Comparison of ENCODE assay signal across 8 mouse cellular contexts in the genomic region with DNA sequence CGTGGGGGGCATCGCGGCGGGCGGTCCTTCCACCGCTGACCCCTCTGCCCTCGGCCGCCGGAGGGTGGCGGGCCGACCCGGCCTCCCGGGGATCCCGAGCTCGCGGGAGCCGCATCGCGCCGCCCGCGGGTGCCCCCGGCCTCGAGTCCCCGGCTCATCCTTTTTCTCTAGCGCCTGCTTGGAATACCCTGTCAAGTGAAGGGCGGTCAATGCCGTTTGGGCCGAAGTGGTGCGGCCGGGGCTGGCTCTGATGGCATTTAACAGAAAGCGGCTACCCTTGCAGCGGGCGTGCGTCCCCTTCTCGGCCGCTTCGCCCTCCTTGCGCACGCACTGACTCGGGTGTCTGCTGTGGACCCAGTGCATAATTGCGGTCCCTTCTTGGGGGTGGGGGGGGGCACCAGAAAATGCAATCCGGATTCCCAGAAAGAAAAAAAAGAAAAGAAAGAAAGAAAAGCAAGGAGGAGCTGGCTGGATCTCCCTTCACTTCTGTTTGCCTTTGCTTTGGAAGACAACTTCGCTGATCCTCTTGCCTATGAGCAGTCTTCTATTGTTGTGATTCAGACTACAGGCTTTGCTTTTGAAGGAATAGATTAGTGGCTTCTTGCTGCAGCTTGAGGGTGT. TPM values are rescaled to one million over a fixed set of nuclear protein-coding genes. Genes with fewer than 3 reads are reported as not detected.
DNase-seq lines count a peak whose midpoint lies in the region; ATAC-seq lines count a peak whose summit lies in the region.

No protein-coding gene starts in this region.

- WGBS in embryonic facial prominence, embryonic 11.5 days, result 0% methylated on average over 44 of the region's 44 CpGs
- under 1% methylated on average over 44 of the region's 44 CpGs for WGBS in limb, embryonic 10.5 days
- WGBS in midbrain, embryonic 16.5 days, result under 1% methylated on average over 32 of the region's 44 CpGs

- no peak for ATAC-seq in embryonic facial prominence, embryonic 11.5 days (replicated peaks; ENCODE audit: insufficient number of reproducible peaks, low FRiP score, low TSS enrichment, low read depth)
- no peak for ATAC-seq in midbrain, embryonic 16.5 days

- H3K27ac ChIP-seq in embryonic facial prominence, embryonic 11.5 days (replicated peaks; ENCODE audit: low read depth, low read length), result peak overlapping the region; percentile 93
- peak overlapping the region; percentile 95 for H3K27ac ChIP-seq in limb, embryonic 10.5 days
- H3K27ac ChIP-seq in midbrain, embryonic 16.5 days (ENCODE audit: low read length), result peak overlapping the region; percentile 98

- peak overlapping the region; percentile 93 for H3K4me3 ChIP-seq in embryonic facial prominence, embryonic 11.5 days (ENCODE audit: low read depth, low read length)
- H3K4me3 ChIP-seq in limb, embryonic 10.5 days, result peak overlapping the region; percentile 93
- H3K4me3 ChIP-seq in midbrain, embryonic 16.5 days (ENCODE audit: low read depth, low read length), result peak overlapping the region; percentile 86

- no peaks in the 10 kb centered on the region for H3K27me3 ChIP-seq in embryonic facial prominence, embryonic 11.5 days (ENCODE audit: control insufficient read depth, insufficient read depth, low read length)
- no peaks in the 10 kb centered on the region for H3K27me3 ChIP-seq in limb, embryonic 10.5 days (ENCODE audit: low read depth, poor library complexity, severe bottlenecking)
- H3K27me3 ChIP-seq in midbrain, embryonic 16.5 days (ENCODE audit: control insufficient read depth, insufficient read depth, low read depth, low read length), result no peaks in the 10 kb centered on the region

- intact Hi-C loops in heart, postnatal 25 days (cut with DNase I), result loop anchor here (10.0 kb wide), 1 partner anchor 565 kb away; a partner anchor contains a TSS

- peak overlapping the region; percentile 56 for H3K4me2 ChIP-seq in embryonic facial prominence, embryonic 11.5 days (ENCODE audit: low read depth, low read length)
- H3K4me2 ChIP-seq in midbrain, embryonic 16.5 days (ENCODE audit: low read length), result peak overlapping the region; percentile 88

- H3K9ac ChIP-seq in embryonic facial prominence, embryonic 11.5 days (replicated peaks; ENCODE audit: low read length), result peak overlapping the region; percentile 95
- peak overlapping the region; percentile 95 for H3K9ac ChIP-seq in midbrain, embryonic 16.5 days (ENCODE audit: low read depth, low read length)

- no peaks in the 10 kb centered on the region for H3K9me3 ChIP-seq in embryonic facial prominence, embryonic 11.5 days (replicated peaks; ENCODE audit: control insufficient read depth, low read length)
- no peaks in the 10 kb centered on the region for H3K9me3 ChIP-seq in limb, embryonic 10.5 days (replicated peaks)
- H3K9me3 ChIP-seq in midbrain, embryonic 16.5 days (replicated peaks; ENCODE audit: control insufficient read depth, low read length, poor library complexity, severe bottlenecking), result no peaks in the 10 kb centered on the region

- peak; percentile 28 for DNase-seq in kidney, adult 11 months
- no peak for DNase-seq in kidney, adult 9 months
- peak; percentile 54 for DNase-seq in adipocyte (ENCODE audit: low spot score)
- peak; percentile 52 for DNase-seq in embryonic facial prominence, embryonic 11.5 days (ENCODE audit: low spot score)
- DNase-seq in heart, postnatal 25 days (ENCODE audit: low spot score), result peak; percentile 26
- peak; percentile 80 for DNase-seq in limb, embryonic 10.5 days (ENCODE audit: low spot score)
- DNase-seq in thymus, postnatal 0 days (ENCODE audit: low spot score), result peak; percentile 11

- H3K4me1 ChIP-seq in embryonic facial prominence, embryonic 11.5 days (ENCODE audit: control insufficient read depth, insufficient read depth, low read length), result 0 out of 2 replicates have a peak, but pooled peaks cover 3% of the 10 kb centered on the region
- H3K4me1 ChIP-seq in limb, embryonic 10.5 days, result peaks cover 37% of the 10 kb centered on the region
- H3K4me1 ChIP-seq in midbrain, embryonic 16.5 days (ENCODE audit: control insufficient read depth, insufficient read depth, low read length), result peaks cover 35% of the 10 kb centered on the region

- no peaks in the 10 kb centered on the region for H3K36me3 ChIP-seq in embryonic facial prominence, embryonic 11.5 days (replicated peaks; ENCODE audit: control insufficient read depth, insufficient read depth, low read depth, low read length)
- H3K36me3 ChIP-seq in limb, embryonic 10.5 days, result no peaks in the 10 kb centered on the region
- no peaks in the 10 kb centered on the region for H3K36me3 ChIP-seq in midbrain, embryonic 16.5 days (ENCODE audit: control insufficient read depth, insufficient read depth, low read length)

RNA-seq across cellular contexts. Expression of a gene that starts 0.8 kb away (rescaled TPM):
- polyA plus RNA-seq in embryonic facial prominence, embryonic 11.5 days (2014; fragmentation: Nextera tagmentation; extraction: Ambion mirVana), result 36.5 and 40.1 TPM in 2 replicates
- total RNA-seq in heart, postnatal 25 days (2021), result 10 to 100 TPM; 40.8 to 56.7 TPM
- polyA plus RNA-seq in limb, embryonic 10.5 days (2016; fragmentation: Nextera tagmentation; extraction: Ambion mirVana), result 33.1 and 34.5 TPM in 2 replicates
- polyA plus RNA-seq in midbrain, embryonic 16.5 days (2015; fragmentation: Nextera tagmentation; extraction: Ambion mirVana), result 60.7 and 63.5 TPM in 2 replicates
- polyA plus RNA-seq in thymus, postnatal 0 days (2015; fragmentation: Nextera tagmentation; extraction: Ambion mirVana), result 2.7 and 3.0 TPM in 2 replicates

RNA-seq across cellular contexts. Expression of a gene that starts 1.2 kb away (rescaled TPM):
- 66.7 and 76.4 TPM in 2 replicates for polyA plus RNA-seq in embryonic facial prominence, embryonic 11.5 days (2014; fragmentation: Nextera tagmentation; extraction: Ambion mirVana)
- 10 to 100 TPM; 22.7 to 24.7 TPM for total RNA-seq in heart, postnatal 25 days (2021)
- polyA plus RNA-seq in limb, embryonic 10.5 days (2016; fragmentation: Nextera tagmentation; extraction: Ambion mirVana), result 54.5 and 61.3 TPM in 2 replicates
- 114 and 121 TPM in 2 replicates for polyA plus RNA-seq in midbrain, embryonic 16.5 days (2015; fragmentation: Nextera tagmentation; extraction: Ambion mirVana)
- 27.0 and 28.0 TPM in 2 replicates for polyA plus RNA-seq in thymus, postnatal 0 days (2015; fragmentation: Nextera tagmentation; extraction: Ambion mirVana)

RNA-seq across cellular contexts. Expression of a gene that starts 41.4 kb away (rescaled TPM):
- polyA plus RNA-seq in embryonic facial prominence, embryonic 11.5 days (2014; fragmentation: Nextera tagmentation; extraction: Ambion mirVana), result 32.4 and 36.7 TPM in 2 replicates
- 1 to 10 TPM; 2.5 to 3.7 TPM for total RNA-seq in heart, postnatal 25 days (2021)
- polyA plus RNA-seq in limb, embryonic 10.5 days (2016; fragmentation: Nextera tagmentation; extraction: Ambion mirVana), result 41.0 and 43.2 TPM in 2 replicates
- 19.2 and 20.4 TPM in 2 replicates for polyA plus RNA-seq in midbrain, embryonic 16.5 days (2015; fragmentation: Nextera tagmentation; extraction: Ambion mirVana)
- 21.8 and 23.2 TPM in 2 replicates for polyA plus RNA-seq in thymus, postnatal 0 days (2015; fragmentation: Nextera tagmentation; extraction: Ambion mirVana)
